Mouse (Mus musculus) left cerebral cortex, adult 11 months (tissue): ENCODE results near the gene Crlf1.
"Not testable (repeated sequence)": the region's sequence is repeated elsewhere in the genome, so short reads cannot be mapped to it uniquely, and the experiment has no call there.

Experiments used
- DNase-seq: peaks from one replicate; pipeline ENCODE4 v3.0.0; 2022; ENCODE audit warnings: low spot score

Crlf1 gene

GRCm38 (mm10) chr8:70500386-70501301 is 7.7 kb downstream of the Crlf1 start:
- DNase-seq: no peak

- no peak for DNase-seq
These were observed 9.0 kb downstream of the Crlf1 start for GRCm38 (mm10) chr8:70501820-70502529.

- no peak for DNase-seq
These were observed 9.6 kb downstream of the Crlf1 start for GRCm38 (mm10) chr8:70502540-70502939.

DNA sequence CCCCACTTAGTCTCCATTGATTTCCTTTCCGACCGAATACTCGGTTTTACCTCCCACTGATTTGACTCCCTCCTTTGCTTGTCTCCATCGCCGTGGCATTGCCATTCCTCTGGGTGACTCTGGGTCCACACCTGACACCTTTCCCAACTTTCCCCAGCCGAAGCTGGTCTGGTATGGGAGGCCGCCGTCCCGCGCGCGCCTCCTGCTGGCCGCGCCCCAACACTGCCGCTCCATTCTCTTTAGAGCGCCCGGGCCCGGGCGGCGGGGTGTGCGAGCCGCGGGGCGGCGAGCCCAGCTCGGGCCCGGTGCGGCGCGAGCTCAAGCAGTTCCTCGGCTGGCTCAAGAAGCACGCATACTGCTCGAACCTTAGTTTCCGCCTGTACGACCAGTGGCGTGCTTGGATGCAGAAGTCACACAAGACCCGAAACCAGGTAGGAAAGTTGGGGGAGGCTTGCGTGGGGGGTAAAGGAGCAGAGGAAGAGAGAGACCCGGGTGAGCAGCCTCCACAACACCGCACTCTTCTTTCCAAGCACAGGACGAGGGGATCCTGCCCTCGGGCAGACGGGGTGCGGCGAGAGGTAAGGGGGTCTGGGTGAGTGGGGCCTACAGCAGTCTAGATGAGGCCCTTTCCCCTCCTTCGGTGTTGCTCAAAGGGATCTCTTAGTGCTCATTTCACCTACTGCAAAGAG is 10.2 kb downstream of the Crlf1 start:
- no peak for DNase-seq

GRCm38 (mm10) chr8:70504291-70504716 is 11.3 kb downstream of the Crlf1 start:
- no peak for DNase-seq

DNA sequence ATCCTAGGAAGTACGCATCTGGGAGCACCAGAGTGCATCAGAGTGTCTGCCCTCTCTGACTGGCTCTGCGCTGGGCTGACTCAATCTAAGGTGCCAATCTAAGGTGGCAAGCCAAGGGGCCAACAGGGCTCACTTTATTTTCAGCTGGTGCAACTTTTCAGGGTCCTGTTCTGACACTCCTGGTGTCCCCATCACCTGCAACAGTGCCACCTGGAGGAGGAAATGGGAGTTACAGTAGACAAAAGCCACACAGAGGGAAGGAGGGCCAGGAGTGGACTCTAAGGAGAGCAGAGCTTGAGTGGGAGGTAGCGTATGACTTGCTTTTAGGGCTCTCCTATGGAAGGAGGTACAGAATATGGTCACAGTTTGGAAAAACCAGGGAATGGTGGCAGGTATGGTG is 11.9 kb downstream of the Crlf1 start:
- no peak for DNase-seq

DNA sequence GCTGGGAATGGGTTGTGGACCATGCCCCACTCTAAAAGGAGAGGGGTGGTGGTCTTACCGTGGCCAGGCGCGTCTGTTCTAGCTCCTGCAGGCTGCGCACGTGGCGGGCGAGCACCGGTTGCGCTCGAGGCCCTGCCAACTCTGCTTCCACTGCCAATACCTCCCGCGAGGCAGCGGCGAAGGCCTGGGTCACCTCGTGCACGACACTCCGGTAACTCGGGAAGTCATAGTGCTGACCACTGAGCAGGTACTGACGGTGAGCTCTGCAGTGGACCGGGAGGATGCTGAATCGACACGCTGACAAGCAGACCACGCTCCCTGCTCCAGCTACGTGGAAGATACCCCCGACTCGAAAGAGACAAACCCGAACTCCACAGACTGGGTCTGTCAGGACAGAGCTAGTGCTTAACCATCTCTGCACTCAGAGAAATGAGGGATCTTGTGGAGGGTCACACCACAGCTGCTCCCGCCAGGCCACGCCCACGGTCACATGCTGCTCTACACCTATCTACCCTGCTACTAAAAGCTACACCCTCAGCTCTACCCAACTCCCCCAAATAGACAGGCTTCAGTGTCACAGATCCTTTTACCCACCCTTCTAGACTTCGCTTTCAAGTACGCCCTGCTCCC is 12.9 kb downstream of the Crlf1 start:
- DNase-seq: no peak

GRCm38 (mm10) chr8:70506328-70507026 is 13.5 kb downstream of the Crlf1 start, which contains the start of gene Rex1bd:
Rex1bd (minus strand) TSS chr8:70506752.
- DNase-seq: peak; percentile 87

GRCm38 (mm10) chr8:70507027-70507393 is 14.1 kb downstream of the Crlf1 start:
- no peak for DNase-seq

GRCm38 (mm10) chr8:70509281-70509952 is 16.5 kb downstream of the Crlf1 start:
- no peak for DNase-seq

DNA sequence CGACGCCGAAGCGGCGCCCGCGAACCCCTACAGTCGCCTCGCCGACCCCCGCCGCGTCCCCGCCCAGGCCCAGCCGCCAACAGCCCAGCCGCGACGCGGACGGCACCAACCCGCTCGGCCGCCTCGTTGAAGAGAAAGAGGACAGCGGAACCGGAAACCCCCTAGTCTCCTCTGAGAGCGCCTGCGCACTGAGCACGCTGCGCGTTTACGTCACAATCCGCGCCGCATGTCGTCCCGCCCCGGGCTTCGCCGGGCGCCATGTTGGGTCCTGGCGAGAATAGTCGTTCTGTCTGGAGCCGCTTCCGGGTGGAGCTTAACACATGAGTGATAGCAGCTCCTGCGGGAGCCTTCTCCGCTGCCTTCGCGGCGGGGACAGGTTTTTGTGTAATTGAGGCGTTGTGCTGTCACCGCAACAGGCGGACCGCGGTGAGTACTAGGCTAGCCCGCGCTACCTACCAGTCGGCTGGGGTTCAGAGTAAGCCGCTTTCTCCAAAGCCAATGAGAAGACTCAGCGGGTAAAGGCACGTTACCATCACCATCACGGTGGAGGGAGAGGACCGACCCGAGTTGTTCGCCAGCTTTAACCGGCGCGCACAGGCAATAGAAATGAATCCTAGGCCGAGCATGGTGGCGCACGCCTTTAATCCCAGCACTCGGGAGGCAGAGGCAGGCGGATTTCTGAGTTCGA is 17.4 kb downstream of the Crlf1 start, which contains the start of gene Uba52:
Gene Uba52, minus strand, starts transcription at position 574 of the 688 bp plus-strand sequence.
- peak; percentile 95 for DNase-seq

GRCm38 (mm10) chr8:70511174-70511573 is 18.2 kb downstream of the Crlf1 start:
- DNase-seq: not testable (repeated sequence)

DNA sequence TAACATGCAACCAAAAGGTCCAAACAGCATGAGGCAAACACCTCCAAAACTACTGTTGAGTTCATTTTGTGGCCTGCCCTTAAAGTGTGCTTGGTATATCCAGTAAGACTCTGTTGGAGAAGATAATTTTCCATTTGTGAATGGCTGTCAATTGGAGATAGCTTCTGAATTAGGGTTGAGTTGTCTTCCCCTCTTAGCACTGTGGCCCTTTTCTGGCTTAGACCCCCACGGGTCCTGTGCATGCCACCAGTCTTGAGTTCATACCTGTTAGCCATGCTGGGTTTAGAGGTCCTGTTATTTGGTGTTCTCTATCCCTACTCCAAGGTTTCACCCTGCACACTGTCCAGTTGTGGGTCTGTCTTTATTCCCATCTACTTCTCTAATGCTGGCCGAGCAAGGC is 18.8 kb downstream of the Crlf1 start:
- no peak for DNase-seq

DNA sequence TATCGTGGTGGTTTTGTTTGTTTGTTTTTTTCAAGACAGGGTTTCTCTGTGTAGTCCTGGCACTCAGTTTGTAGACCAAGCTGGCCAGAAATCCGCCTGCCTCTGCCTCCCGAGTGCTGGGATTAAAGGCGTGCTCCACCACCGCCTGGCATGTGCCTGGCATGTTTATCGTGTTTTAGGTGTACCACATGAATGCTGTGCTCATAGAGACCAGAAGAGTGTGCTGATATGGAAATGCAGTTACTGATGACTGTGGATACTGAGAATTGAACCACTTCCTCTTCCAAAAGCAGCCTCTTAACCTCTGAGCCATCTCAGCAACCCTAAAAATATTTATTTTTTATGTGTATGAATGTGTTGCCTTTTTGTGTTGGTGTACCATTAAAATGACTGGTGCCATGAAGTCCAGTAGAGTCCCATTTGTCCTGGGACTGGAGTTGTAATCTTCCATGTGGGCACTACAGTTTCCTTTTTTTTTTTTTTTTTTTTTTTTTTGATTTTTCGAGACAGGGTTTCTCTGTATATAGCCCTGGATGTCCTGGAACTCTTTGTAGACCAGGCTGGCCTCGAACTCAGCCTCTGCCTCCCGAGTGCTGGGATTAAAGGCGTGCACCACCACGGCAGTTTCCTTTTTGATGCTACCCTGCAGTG is 19.4 kb downstream of the Crlf1 start:
- no peak for DNase-seq

DNA sequence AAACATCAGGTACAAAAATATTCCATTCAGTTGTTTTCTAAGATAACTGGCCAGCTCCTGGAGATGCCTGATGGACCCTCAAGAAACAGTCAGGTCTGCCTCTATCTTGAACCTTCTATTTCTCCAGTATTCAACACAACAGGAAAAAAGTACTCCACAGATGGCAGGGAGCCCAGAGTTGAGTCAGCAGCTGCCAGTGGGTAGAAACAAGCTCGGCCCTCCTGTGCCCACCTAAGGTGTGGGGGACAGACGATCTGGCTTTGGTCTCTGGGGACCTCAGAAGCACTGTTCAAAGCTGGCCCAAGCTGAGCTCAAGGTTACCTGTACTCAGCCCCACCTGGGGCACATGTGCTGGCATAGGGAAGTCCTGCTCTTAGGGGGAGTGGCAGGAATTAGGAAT is 20.5 kb downstream of the Crlf1 start:
- no peak for DNase-seq

DNA sequence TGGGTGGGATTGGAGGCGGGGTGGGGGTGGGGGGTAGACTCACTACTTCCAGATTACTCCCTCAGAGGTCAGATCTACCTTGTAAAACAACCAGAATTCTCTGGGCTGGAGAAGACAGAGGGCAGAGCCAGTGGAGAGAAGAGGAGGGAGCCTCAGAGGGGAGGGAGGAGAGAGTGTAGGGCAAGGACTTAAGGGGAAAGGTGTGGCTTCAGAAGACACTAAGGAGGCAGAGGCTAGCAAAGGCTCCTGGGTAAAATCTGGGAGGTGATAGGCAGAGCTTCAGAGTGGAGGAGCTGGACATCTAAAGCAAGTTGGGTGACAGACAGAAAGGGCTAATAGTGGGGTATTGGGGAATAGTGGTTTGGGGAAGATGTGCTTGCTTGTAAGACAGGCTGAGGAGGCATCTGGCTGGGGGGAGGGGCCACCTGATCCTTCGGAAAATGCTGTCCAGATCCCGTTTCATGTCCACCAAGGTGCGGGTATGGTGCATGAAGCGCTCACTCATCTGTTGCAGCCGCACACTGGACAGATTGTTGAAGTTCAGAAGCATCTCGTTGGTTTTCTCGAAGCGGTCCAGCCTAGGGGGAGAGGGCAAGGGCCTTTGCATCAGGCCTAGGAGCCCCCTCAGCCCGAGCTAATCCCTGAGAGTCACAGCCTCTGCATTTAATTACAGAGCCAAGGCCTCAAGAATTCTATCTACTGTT is 25.1 kb downstream of the Crlf1 start:
- no peak for DNase-seq

DNA sequence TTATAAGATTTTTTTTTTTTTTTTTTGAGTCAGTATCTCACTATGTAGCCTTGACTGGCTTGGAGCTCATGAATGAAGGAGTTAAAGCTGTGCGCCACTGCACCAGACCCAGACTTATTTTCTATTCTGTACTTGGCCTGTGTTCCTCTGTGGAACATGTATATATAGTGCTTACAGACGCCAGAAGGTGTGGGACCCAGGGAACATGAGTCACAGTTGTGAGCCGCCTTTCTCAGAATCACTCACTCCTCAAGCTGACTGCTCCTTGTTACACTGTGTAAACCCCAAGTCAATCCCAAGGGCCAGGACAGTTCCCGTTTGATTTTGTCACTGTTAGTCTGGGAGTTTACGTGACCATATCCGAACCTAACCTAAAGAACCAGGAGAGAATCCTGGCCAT is 26.1 kb downstream of the Crlf1 start:
- DNase-seq: no peak

DNA sequence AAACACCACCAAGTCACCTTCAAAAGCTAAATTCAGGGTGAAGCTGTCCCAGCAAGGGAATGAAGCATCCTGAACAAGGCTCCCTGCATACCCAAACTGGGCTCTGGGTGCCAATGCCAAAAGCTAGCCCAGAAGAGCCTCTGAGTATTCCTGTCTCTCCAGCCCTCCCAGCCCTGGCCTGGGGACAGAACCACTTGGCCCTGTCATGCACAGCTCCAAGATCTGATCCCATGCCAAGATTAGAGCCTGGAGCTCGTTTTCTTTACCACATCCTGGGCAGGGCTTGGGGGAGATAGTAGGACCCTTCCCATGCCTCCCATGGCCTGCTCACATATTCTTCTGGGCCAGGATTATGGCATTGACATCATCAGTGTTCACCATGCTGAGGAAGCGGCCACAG is 26.6 kb downstream of the Crlf1 start:
- DNase-seq: no peak
